Mouse (Mus musculus) neural tube, embryonic 10.5 days (tissue): Measurements from ENCODE around the gene Mmp19.

Source experiments
- DNase-seq: peaks from one replicate; pipeline ENCODE4 v3.0.0-alpha.2; 2017; ENCODE audit warnings: low spot score; ENCODE audit errors: extremely low spot score

Mmp19 gene

DNA sequence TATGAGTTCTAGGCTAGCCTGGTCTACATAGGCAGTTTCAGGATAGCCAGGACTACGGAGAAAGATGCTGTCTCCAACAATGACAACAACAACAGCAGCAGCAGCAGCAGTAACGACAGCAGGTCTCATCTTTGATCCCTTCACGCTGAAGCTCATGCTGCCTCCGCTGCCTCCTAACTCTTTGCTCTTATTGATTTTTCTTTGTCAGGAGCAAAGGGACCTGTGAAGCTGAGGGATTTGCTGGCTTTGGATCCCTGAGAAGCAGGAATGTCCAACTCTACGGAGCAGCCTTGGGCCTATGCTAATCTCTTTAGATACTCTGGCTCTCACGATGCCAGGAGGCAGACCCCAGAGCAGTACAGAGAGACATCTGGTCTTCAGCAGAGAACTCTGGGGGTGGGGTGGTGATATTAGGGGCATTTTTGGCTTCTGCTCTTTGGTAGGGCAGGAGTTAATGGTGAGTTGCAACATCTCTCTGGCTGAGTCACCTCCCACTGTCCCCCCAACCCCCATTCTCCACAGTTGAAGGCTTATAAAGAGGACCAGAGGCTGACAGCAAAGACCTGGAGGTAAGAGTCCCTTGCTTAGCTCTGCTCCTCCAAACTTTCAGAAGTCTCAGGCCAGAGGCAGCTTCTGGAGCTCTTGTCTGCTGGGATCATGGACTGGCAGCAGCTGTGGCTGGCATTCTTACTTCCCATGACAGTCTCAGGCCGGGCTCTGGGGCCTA is at the start of gene Mmp19:
Gene Mmp19 (plus strand): TSS at position 513 of the 727 bp plus-strand sequence.
- DNase-seq = no peak

DNA sequence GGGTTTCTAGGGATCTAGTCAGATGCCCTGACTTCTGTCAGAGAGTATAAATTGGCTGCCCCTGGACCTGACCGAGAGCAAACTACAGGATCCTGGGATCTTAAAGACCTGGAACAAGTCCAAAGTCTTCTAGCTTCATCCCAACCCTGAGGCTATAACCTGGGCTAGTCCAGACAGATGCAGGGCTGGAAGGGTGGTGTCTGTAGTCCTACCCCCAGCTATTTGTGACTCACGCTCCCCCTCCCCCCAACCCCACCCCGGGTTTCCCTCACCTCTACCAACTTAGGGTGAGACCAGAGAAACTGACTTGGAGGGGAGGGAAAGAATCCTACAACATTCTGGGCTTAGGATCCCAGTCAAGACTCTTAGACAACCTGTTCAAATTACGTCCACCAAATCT is 48.1 kb upstream of the Mmp19 start:
- no peak for DNase-seq

DNA sequence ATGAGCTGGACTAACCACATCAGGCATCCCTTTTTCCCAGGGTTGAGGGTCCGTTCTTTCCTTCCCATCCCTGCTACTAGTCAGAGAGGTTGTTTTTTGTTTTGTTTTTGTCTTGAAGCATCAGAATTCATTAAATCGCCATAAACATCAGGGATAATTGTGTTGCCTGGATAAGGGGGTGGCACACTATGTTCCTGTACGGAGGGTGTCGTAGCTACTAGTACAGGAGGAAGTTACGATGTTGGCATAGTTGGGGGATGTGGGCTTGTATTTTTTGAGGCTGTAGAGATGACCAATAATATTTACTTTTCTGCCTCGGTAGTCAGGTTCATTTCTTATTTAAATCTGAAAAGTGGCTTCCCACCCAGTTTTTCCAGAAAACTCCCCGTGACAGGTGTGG is 47.5 kb upstream of the Mmp19 start:
- DNase-seq = no peak

DNA sequence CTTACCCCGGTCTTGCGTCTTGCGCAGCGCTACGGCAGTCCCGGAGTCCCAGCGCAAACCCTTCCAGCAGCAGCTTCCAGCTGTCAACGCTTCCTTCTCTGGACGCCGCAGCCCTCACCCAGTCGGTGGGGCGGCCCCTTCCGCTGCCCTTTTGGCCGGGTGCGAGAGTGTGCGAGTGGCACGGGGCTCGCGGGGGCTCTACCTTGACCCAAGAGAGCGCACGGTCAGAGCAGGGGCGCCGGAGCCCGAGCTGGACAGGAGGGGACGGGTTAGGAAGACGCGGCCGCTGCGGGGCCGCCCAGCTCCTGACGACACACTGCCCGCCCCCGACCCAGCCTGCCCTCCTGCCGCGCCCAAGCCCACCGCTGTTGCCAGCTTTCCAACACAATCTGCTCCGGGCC is 46.9 kb upstream of the Mmp19 start:
- DNase-seq = peak; percentile 70

DNA sequence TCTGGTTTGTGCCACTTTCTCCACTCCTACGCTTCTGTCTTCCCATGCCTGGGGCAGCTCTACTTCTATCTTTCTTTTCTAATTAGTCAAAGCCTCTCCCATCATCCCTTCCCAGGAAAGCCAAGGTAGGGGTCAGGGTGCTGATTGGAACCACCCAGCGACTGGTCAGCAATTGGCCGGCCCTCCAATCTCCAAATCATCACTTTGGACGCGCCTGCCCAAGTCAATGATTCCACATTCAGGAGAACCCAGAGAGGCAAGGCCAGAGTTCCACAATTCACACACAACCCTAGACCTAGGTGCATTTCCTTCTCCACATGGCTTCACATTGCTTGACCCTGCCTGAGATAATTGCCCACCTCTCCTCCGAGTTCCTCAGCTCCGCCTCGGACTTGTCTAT is 46.5 kb upstream of the Mmp19 start:
- DNase-seq = no peak

DNA sequence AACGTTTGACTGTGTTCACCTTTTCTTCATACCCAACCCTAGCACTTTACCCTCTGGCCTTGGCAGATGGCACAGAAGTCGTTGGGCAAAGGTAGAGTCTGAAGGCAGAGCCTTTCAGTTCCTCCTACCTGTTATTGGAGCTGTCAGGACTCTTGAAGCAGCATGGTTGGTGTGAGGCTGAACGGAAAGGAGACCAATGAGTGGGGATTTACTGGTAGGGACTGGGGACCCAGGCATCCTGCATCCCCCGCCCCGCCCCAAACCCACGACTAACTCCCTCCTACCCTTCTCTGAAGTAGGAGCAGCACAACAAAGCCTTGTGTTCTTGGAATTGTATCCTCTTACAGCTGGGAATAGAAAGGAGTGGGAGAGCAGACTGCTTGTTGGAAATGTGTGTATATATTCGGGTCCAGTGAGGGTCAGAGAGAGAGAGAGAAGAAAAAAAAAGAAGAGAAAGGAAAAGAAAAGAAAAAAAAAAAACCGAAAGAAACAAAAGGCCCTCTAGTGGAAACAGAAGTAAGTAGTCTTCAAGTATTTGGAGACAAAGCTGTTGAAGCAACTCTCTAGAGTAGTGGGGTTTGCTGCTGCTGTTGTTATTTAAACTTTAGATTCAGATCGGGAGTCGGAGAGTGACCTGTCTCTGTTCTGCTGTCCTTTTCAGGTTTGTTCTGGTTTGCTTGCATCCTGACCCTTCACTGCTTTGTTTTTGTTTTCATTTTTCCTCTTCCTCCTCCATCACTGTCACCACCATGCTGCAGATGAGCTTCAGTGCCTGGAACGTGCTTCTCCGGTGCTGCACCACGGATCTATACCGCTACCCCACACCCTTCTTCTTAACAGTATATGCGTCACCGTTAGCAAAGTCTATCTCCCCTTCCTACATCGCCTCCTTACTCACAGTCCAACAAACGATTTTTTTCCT is 45.8 kb upstream of the Mmp19 start, which contains the start of gene Dgka:
Gene Dgka (minus strand): TSS at position 176 of the 922 bp plus-strand sequence.
- peak; percentile 37 for DNase-seq

DNA sequence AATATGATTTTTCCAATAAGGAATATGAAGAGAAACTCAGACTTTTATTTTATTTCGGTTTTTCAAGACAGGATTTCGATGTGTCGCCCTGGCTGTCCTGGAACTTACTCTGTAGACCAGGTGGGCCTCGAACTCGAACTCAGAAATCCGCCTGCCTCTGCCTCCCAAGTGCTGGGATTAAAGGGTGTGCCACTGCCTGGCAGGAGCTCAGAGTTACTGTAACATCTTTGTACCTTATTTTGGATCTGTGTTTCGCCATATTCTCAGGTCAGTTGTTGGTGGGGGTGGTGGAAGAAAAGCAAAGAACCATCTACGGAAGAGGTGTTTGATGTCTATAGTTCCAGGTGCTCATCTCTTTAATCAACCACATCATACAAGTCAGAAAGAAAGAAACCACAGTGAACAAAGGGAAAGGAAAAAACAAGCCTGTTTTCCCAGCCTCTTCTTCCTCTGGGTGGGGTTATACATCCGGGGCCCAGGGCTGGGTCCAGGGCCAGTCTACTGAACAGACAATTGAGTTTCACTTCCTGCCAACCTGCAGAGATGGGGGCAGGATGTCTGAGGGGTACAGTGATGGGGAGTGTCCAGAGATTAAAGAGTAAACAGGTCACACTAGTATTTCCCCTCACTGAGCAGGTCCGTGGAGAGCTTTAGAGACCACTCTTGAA is 44.6 kb upstream of the Mmp19 start:
- DNase-seq = no peak

DNA sequence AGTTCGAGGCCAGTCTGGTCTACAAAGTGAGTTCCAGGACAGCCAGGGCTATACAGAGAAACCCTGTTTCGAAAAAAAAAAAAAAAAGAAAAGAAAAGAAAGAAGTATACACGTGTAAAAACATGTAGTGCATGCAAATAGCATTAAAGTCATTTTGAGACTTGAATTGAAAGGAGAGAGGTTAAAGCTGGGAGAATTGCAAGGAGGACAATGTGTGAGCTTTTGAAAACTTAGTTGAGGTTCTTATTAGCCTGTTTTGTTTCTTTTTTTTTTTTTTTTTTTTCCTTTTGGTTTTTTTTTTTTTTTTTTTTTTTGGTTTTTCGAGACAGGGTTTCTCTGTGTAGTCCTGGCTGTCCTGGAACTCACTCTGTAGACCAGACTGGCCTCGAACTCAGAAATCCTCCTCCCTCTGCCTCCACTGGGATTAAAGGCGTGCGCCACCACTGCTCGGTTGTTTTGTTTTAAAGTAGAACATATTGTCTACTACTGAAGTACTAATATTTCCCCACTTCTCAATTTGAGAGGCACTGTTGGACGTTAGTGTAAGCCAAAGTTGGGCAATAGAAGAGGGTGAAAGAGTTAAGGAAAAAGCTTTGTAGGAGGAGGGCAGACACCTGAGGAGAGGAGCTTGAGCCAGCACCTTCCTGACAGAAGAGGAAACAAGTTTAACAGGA is 43.6 kb upstream of the Mmp19 start:
- no peak for DNase-seq

DNA sequence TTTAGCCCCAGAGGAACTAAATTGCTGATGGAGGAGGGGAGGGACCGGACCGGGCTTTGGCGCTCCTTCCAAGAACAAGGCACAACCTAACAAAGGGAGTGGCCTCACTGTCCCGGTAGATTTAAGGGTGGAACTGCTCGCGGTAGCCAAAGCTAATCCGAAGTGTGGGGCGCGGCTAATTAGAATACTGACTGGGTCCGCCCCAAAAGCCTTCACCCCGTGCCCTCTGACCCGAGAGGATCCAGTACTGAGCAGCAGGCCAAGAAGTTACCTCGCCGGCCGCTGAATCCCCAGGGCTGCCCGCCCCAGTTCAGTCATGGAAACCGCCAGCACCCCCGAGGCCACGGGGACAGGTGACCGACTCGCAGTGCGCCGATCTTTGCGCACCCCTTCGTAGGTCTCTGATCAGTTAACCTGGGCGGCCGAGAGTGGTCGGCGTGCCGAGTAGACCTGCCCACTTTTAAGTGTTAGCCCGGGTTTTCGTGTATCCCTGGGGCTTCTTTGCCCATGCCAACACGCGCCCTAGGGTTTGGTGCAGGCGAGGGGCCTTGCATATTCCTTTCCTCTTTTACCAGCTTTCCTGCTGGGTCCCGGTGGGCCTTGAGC is 43.0 kb upstream of the Mmp19 start, which contains the start of gene Pym1:
Gene Pym1 (plus strand): TSS at position 244 of the 606 bp plus-strand sequence.
- DNase-seq = peak; percentile 81

DNA sequence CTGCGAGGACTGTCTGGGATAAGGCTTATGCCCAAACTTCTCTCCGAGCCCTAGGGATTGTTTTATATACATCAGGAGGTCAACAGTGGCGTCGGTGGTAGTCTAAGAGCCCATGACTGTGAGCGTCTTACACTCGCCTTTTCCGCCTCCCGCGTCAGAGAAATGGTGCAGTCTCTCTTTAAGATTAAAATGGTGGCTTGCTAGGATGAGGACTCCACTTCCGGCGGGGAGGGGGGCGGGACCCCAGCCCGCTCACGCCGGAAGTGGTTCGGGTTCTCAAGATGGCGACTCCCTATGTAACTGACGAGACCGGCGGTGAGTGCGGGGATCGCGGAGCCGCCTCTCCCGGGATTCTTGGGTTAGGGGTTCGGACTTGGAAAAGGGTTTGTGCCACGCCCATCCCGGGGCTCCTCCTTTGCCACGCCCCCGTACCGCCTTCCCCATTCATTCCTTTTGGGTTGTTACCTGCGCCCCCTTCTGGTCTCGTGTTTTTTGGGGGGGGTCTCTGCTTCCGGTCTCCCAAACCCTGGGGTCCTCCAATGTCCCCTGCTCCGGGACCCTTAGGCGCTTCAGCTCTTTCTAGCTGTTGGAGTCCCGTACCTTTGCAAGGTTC is 42.4 kb upstream of the Mmp19 start:
- peak; percentile 93 for DNase-seq

DNA sequence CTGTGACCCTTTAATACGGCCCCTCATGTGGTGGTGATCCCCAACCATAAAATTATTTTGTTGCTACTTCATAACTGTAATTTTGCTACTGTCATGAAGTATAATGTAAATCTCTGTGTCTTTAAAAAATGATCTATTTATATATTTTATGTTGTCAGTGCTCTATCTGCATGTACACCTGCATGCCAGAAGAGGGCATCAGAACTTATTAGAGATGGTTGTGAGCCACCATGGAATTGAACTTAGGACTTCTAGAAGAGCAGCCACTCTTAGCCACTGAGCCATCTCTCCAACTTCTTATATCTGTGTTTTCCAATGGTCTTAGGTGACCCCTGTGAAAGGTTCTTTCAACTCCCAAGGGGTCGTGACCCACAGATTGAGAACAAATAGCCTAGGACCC is 17.8 kb upstream of the Mmp19 start:
- no peak for DNase-seq

DNA sequence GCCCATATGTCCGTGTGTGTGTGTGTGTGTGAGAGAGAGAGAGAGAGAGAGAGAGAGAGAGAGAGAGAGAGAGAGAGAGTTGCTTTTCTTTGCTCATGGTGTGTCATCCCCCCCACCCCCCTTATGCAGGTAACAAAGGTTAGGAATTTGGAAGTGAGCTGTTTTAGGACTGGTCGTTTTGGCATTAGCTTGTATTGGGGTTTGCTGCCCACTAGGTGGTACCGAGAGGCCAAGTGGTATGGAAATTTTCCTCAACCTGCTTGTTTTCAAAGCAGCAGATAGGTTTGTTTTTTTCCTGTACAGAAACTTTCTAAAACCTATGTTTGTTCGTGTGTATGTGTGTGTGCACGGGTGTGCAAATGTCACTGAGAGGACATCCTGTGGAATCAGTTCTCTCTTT is 17.0 kb upstream of the Mmp19 start:
- DNase-seq = no peak

DNA sequence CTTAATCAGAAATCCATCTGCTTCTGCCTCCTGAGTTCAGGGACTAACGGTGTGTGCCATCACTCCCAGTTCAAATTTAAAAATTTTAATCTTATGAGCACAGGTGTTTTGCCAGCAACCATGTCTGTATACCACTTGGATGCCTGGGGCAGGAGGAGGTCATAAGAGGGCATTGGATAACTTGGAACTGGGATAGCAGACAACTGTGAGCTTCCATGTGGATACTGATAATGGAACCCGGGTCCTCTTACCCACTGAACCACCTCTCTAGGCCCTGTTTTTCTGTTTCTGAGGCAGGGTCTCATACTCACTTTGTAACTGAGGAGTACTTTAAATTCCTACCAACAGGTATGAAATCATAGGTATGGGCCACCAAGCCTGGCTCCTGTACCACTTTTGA is 12.3 kb upstream of the Mmp19 start:
- DNase-seq = no peak

DNA sequence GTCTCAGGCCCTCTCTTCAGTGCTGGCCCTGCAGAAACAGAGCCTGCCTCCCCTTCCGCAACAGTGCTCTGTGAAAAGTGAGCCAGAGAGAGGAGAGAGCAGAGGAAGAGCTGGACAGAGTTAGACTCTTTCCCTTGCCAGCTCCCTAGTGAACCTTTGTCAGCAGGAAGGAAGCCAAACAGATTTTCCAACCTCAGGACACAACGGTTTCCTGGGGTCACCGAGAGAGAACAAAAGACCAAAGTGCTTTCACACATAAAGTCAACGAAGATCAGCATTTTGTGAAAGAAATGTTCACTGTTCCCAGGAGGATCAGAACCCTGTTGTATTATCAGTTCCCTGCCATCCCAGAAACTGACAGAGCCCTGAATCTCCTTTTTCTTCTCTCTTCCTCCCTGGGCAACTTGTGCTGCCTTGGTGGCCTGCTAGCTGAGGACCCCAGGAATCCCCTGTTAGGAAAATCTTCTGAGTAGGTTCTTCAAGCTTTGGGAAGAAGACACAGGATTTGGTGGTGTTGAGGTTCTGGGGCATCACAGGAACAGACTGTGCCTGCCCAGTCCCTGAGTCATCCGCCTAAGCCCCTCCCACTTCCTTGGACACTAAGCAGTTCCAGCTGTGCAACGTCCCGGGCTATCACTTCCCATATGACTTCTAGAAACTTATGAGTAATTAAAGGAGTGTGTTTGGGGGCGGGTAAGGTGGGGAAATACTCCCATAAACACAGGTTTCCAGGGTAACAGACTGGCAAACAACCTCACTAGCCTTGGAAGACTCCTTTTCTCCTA is 11.5 kb upstream of the Mmp19 start:
- DNase-seq = peak; percentile 42

DNA sequence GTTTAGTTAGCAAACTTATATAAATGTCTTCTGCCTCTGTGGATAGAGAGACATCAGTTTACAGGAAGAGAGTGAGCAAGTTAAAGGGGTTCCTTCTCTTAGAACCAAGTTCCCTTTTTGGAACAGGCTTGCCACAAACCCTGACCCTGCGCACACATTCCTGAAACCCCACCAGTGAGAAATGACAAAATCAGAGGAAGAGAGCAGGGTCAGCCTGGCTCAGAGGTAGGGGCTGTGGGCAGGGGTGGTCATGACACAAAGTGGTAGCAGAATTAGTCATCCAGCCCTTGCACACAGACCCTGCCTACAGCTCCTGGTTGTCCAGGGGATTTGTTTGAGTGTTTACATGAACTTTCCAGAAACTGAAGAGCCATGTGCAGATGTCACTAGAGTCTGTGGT is 10.5 kb upstream of the Mmp19 start:
- no peak for DNase-seq

DNA sequence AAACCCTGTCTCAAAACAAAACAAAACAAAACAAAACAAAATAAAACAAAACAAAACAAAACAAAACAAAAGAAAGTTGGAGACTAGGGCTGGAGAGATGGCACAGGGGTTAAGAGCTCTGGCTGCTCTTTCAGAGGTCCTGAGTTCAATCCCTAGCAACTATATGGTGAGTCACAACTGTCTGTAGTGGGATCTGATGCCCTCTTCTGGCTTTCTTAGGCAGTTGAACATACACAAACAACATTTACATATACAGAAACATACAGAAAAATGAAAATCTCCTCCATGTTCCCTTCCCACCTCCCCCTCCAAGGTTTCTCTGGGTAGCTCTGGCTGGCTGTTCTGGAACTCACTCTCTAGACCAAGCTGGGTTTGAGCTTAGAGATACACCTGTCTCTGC is 1.3 kb downstream of the Mmp19 start:
- no peak for DNase-seq

DNA sequence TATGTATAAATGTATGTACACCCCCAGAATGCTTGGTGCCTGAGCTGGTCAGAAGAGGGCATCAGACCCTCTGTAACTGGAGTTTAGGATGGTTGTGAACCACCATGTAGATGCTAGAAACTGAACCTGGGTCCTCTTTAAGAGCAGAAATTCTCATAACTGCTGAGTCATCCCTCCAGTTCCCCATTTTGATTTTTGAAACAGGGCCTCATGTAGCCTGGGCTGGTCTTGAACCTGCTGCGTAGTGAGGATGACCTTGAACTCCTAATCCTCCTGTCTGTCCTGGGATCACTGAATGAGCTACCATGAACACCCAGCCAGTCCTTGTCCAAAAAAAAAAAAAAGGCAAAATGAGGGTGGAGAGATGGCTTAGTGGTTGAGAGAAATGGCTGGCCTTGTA is 2.5 kb downstream of the Mmp19 start:
- DNase-seq = no peak

DNA sequence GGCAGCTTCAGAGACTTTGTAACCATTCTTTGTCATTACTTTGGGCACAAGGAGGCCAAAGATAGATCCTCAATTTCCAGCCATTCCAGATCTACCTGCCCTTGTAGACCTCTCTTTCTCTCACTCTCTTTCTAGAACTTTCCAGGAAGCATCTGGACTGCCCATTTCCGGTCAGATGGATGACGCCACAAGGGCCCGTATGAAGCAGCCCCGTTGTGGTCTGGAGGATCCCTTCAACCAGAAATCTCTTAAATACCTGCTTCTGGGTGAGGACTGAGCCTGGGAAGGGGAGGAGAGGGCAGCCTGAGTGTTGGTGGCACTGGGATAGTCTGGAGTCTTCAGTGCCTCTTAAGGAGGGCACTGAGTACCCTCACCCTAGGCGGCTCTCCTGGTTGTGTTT is 3.7 kb downstream of the Mmp19 start:
- no peak for DNase-seq

DNA sequence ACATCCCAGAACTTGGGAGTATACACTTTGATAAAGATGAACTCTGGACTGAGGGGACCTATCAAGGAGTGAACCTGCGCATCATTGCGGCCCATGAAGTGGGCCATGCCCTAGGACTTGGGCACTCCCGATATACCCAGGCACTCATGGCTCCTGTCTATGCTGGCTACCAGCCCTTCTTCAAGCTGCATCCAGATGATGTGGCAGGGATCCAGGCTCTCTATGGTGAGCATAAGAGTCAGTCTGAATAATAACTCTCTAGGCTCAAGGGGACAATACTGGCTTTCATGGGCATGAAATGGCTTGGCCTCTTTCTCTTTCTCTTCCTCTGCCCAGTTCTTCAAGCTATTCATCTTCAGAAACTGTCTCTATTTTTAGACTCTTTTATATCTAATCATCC is 4.9 kb downstream of the Mmp19 start:
- DNase-seq = no peak

DNA sequence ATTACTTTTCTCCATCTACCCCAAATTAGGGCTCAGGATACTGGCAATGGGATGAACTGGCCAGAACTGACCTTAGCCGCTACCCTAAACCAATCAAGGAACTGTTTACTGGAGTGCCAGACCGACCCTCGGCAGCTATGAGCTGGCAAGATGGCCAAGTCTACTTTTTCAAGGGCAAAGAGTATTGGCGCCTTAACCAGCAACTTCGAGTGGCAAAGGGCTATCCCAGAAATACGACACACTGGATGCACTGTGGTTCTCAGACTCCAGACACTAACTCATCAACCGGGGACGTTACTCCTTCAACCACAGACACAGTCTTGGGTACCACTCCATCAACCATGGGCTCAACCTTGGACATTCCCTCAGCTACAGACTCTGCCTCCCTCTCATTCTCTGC is 8.0 kb downstream of the Mmp19 start:
- no peak for DNase-seq
